Mouse (Mus musculus) spleen, postnatal 10 days (tissue): ENCODE measurements around the gene Alx3.

ENCODE experiments used
- DNase-seq, 2 experiments: peaks; one replicate each; pipeline ENCODE4 v3.0.0; 2021 to 2022; ENCODE audit warnings: low spot score in 2 of 2

Gene Alx3

GRCm38 (mm10) chr3:107582875-107583767 lies 11.7 kb upstream of the Alx3 start:
- DNase-seq = no peak

- no peak for DNase-seq
Observed at GRCm38 (mm10) chr3:107583893-107584292, 10.9 kb upstream of the Alx3 start.

GRCm38 (mm10) chr3:107586504-107586903 lies 8.3 kb upstream of the Alx3 start:
- no peak for DNase-seq

- no peak for DNase-seq
Observed at GRCm38 (mm10) chr3:107591612-107592011, 3.2 kb upstream of the Alx3 start.

- DNase-seq = no peak
Observed at GRCm38 (mm10) chr3:107593632-107594031, 1.2 kb upstream of the Alx3 start.

GRCm38 (mm10) chr3:107595264-107595937 lies 570 bp downstream of the Alx3 start:
- no peak for DNase-seq

GRCm38 (mm10) chr3:107595938-107596461 lies 1.2 kb downstream of the Alx3 start:
- no peak for DNase-seq

- no peak for DNase-seq
Observed at GRCm38 (mm10) chr3:107596559-107596958, 1.7 kb downstream of the Alx3 start.

- no peak for DNase-seq
Observed at GRCm38 (mm10) chr3:107597134-107597533, 2.3 kb downstream of the Alx3 start.

- no peak for DNase-seq
Observed at GRCm38 (mm10) chr3:107597586-107598389, 3.0 kb downstream of the Alx3 start.

- no peak for DNase-seq
Observed at GRCm38 (mm10) chr3:107600127-107600526, 5.3 kb downstream of the Alx3 start.

- DNase-seq = peak; percentile 37 to 73
Observed at GRCm38 (mm10) chr3:107605304-107605703, 10.5 kb downstream of the Alx3 start.

- DNase-seq = no peak
Observed at GRCm38 (mm10) chr3:107607221-107607620, 12.4 kb downstream of the Alx3 start.

GRCm38 (mm10) chr3:107608808-107609207 lies 14.0 kb downstream of the Alx3 start:
- DNase-seq = no peak

- DNase-seq = no peak
Observed at GRCm38 (mm10) chr3:107609376-107609775, 14.5 kb downstream of the Alx3 start.

GRCm38 (mm10) chr3:107611394-107611793 lies 16.6 kb downstream of the Alx3 start:
- no peak for DNase-seq

GRCm38 (mm10) chr3:107612902-107613525 lies 18.2 kb downstream of the Alx3 start:
- DNase-seq = peak; percentile 64 to 80

- DNase-seq = no peak
Observed at GRCm38 (mm10) chr3:107617800-107618199, 23.0 kb downstream of the Alx3 start.

- no peak for DNase-seq
Observed at GRCm38 (mm10) chr3:107619911-107620310, 25.1 kb downstream of the Alx3 start.

- DNase-seq = peak in 1 of 2 experiments; percentile 11
Observed at GRCm38 (mm10) chr3:107621286-107622075, 26.6 kb downstream of the Alx3 start.

GRCm38 (mm10) chr3:107622537-107622936 lies 27.7 kb downstream of the Alx3 start:
- peak in 1 of 2 experiments; percentile 5 for DNase-seq
